Mouse (Mus musculus) CH12.LX (cell line): Measurements from ENCODE around the gene Rps6kb2. TPM values are rescaled to one million over a fixed set of nuclear protein-coding genes. Genes with fewer than 3 reads are reported as not detected.
"Not testable (repeated sequence)": the region's sequence is repeated elsewhere in the genome, so short reads cannot be mapped to it uniquely, and the experiment has no call there.

Source experiments
- DNase-seq: peaks from one replicate; pipeline ENCODE4 v3.0.0-alpha.2; 2013; ENCODE audit errors: extremely low read depth
- H3K27ac ChIP-seq: 2 replicates; pipeline ENCODE4 v1.5.1; 2012; ENCODE audit warnings: low read depth, mild to moderate bottlenecking, control low read depth, moderate library complexity; ENCODE audit not compliant: insufficient read depth
- H3K27me3 ChIP-seq: replicated peaks from 2 replicates; pipeline ENCODE3; 2012; ENCODE audit warnings: inconsistent platforms
- H3K36me3 ChIP-seq, 2 experiments: replicated peaks in 1 of 2; 2 replicates each; pipeline versions ENCODE3 to v1.6.1; 2012; ENCODE audit warnings: inconsistent platforms in 1 of 2, low read length in 1 of 2, mild to moderate bottlenecking in 1 of 2, mixed read lengths in 1 of 2, moderate library complexity in 1 of 2; ENCODE audit not compliant: control insufficient read depth in 1 of 2, insufficient read depth in 1 of 2
- H3K4me1 ChIP-seq, 2 experiments: 2 replicates each; pipeline ENCODE4 v1.6.1; 2012; ENCODE audit warnings: inconsistent platforms in 1 of 2, moderate library complexity in 1 of 2; ENCODE audit not compliant: insufficient read depth in 2 of 2, control insufficient read depth in 1 of 2
- H3K4me2 ChIP-seq: 2 replicates; pipeline ENCODE4 v1.6.1; 2012; ENCODE audit warnings: low read depth, mild to moderate bottlenecking, control low read depth; ENCODE audit not compliant: poor library complexity, insufficient read depth, severe bottlenecking
- H3K4me3 ChIP-seq, 3 experiments: fragments of 150-350 bp in 1 of 3; sonication (generic) in 1 of 3; replicated peaks in 1 of 3; 2 replicates each; pipeline versions ENCODE3 to v1.5.1; 2011 to 2012; ENCODE audit warnings: low read depth in 2 of 3, low read length in 2 of 3, mild to moderate bottlenecking in 2 of 3, moderate library complexity in 2 of 3, control low read depth in 1 of 3, improper control_type of control experiment in 1 of 3, inconsistent platforms in 1 of 3, mixed read lengths in 1 of 3; ENCODE audit not compliant: poor library complexity in 1 of 3
- H3K79me2 ChIP-seq: replicated peaks from 2 replicates; pipeline ENCODE4 v1.6.1; 2012; ENCODE audit warnings: mild to moderate bottlenecking, moderate library complexity; ENCODE audit not compliant: control insufficient read depth, poor library complexity, insufficient read depth, severe bottlenecking; ENCODE audit errors: extremely low read depth
- H3K9ac ChIP-seq: 2 replicates; pipeline ENCODE4 v1.6.1; 2012; ENCODE audit warnings: low read depth, mild to moderate bottlenecking, control low read depth, moderate library complexity; ENCODE audit not compliant: insufficient read depth
- H3K9me3 ChIP-seq: replicated peaks from 2 replicates; pipeline ENCODE3; 2012; ENCODE audit warnings: low read length, inconsistent platforms, mixed read lengths
- CTCF ChIP-seq, 2 experiments: IDR thresholded peaks in 1 of 2; conservative IDR thresholded peaks in 1 of 2; 2 replicates each; pipeline ENCODE4 v1.5.1; 2011 to 2012; ENCODE audit warnings: low read depth in 2 of 2, low read length in 2 of 2, improper control_type of control experiment in 1 of 2, inconsistent platforms in 1 of 2, mild to moderate bottlenecking in 1 of 2, moderate library complexity in 1 of 2
- EP300 ChIP-seq: IDR thresholded peaks from 2 replicates; pipeline ENCODE4 v1.6.1; 2011; ENCODE audit warnings: low read length, improper control_type of control experiment
- MAFK ChIP-seq: IDR thresholded peaks from 2 replicates; pipeline ENCODE4 v1.6.1; 2011; ENCODE audit warnings: low read length, improper control_type of control experiment; ENCODE audit not compliant: insufficient replicate concordance
- RAD21 ChIP-seq: IDR thresholded peaks from 2 replicates; pipeline ENCODE4 v1.6.1; 2011; ENCODE audit warnings: low read depth, mild to moderate bottlenecking, low read length, improper control_type of control experiment, moderate library complexity
- RCOR1 ChIP-seq: conservative IDR thresholded peaks from 2 replicates; pipeline ENCODE4 v1.6.1; 2012; ENCODE audit warnings: low read depth, mild to moderate bottlenecking, inconsistent platforms, low read length, improper control_type of control experiment
- SIN3A ChIP-seq: IDR thresholded peaks from 2 replicates; pipeline ENCODE4 v1.6.1; 2012; ENCODE audit warnings: low read length, improper control_type of control experiment, inconsistent platforms
- SMC3 ChIP-seq: IDR thresholded peaks from 2 replicates; pipeline ENCODE4 v1.6.1; 2011; ENCODE audit warnings: low read depth, low read length, improper control_type of control experiment
- TCF12 ChIP-seq: IDR thresholded peaks from 2 replicates; pipeline ENCODE4 v1.6.1; 2014; ENCODE audit warnings: low read depth, mild to moderate bottlenecking, inconsistent platforms, low read length, improper control_type of control experiment
- ZKSCAN1 ChIP-seq: IDR thresholded peaks from 2 replicates; pipeline ENCODE4 v1.6.1; 2012; ENCODE audit warnings: low read depth, inconsistent platforms, low read length, improper control_type of control experiment, borderline replicate concordance
- ZMIZ1 ChIP-seq: IDR thresholded peaks from 2 replicates; pipeline ENCODE4 v1.6.1; 2012; ENCODE audit warnings: low read depth, mild to moderate bottlenecking, inconsistent platforms, low read length, improper control_type of control experiment
- dilution Hi-C: fragments of 300-500 bp; cut with MboI; formaldehyde crosslinking; loops from 2 replicates; pipeline ENCODE4 v1.14.3; 2020; ENCODE audit warnings: low sequenced_read_pairs; ENCODE audit not compliant: extremely low pct_unique_long_range_greater_than_20kb, extremely low pct_ligation_motif_present
- in situ Hi-C: fragments of 300-500 bp; cut with MboI; formaldehyde crosslinking; loops from 3 replicates; pipeline ENCODE4 v1.14.3; 2019; ENCODE audit warnings: low sequenced_read_pairs, low pct_ligation_motif_present, low pct_unique_long_range_greater_than_20kb, mixed read lengths
- polyA plus RNA-seq: library from polyadenylated mRNA; unstranded; fragments of >175 nt; gene quantifications from 2 replicates; pipeline ENCODE4 v1.2.1, GENCODE M21; 2012; ENCODE audit warnings: low read depth; ENCODE audit not compliant: insufficient read length
- total RNA-seq, 2 experiments: library from RNA; depleted of rRNA; stranded (reverse); fragments of 300-350 nt in 1 of 2; fragments of >200 nt in 1 of 2; gene quantifications; 2 replicates each; pipeline ENCODE4 v1.2.3; 2012 to 2014

Rps6kb2 gene
- total and polyA plus RNA-seq, 3 experiments: 9.7 to 26.6 (median 20.7) TPM

- TF ChIP-seq TCF12: peak; percentile 70; the same call in 1 of the 2 replicates
Observed at GRCm38 (mm10) chr19:4125741-4126696, 37.1 kb downstream of the Rps6kb2 start, which contains the start of gene Aip (continued).

GRCm38 (mm10) chr19:4125268-4125667, 37.9 kb downstream of the Rps6kb2 start:
- peak overlapping the region; percentile 34 for H3K27ac ChIP-seq
- H3K4me1 ChIP-seq: peaks cover 17 to 67% of the 10 kb centered on the region in 2 experiments
- dilution Hi-C loops: not testable (repeated sequence)

GRCm38 (mm10) chr19:4124432-4124831, 38.7 kb downstream of the Rps6kb2 start:
- no peak overlapping the region for H3K4me2 ChIP-seq
- H3K27ac ChIP-seq: peak overlapping the region; percentile 4; the same call in 1 of the 2 replicates
- no peaks in the 10 kb centered on the region for H3K27me3 ChIP-seq
- in situ Hi-C loops (no loop called here), dilution Hi-C loops (no loop called here)
- H3K9me3 ChIP-seq: no peaks in the 10 kb centered on the region
- H3K4me1 ChIP-seq: peaks cover 19 to 68% of the 10 kb centered on the region in 2 experiments
- no peak overlapping the region for H3K4me3 ChIP-seq
- H3K36me3 ChIP-seq: peaks cover 12 to 23% of the 10 kb centered on the region in 2 experiments
- peaks cover 26% of the 10 kb centered on the region for H3K79me2 ChIP-seq
- DNase-seq: no peak
- TF ChIP-seq ZKSCAN1 (no peak), MAFK (no peak)
- H3K9ac ChIP-seq: no peak overlapping the region

More at GRCm38 (mm10) chr19:4125268-4125667, 37.9 kb downstream of the Rps6kb2 start:
- peak overlapping the region; percentile 72 for H3K4me2 ChIP-seq
- H3K79me2 ChIP-seq: peaks cover 24% of the 10 kb centered on the region
- peaks cover 14 to 27% of the 10 kb centered on the region in 2 experiments for H3K36me3 ChIP-seq
- H3K9me3 ChIP-seq, DNase-seq, H3K27me3 ChIP-seq: not testable (repeated sequence)
- in situ Hi-C loops: loop anchor here (5.0 kb wide), 1 partner anchor 77 kb away; the partner anchor contains the start of gene Rad9a
- peak overlapping the region in 2 of 3 experiments; percentile 41 to 58 for H3K4me3 ChIP-seq
- peak overlapping the region; percentile 46; the same call in 1 of the 2 replicates for H3K9ac ChIP-seq

- Histone ChIP-seq H3K9ac (0 out of 2 replicates have a peak overlapping the region, but pooled peaks have one; percentile 2), H3K27ac (peak overlapping the region; percentile 66)
- dilution Hi-C loops: no loop called here
- TF ChIP-seq RCOR1: no peak
- peak; percentile 98 for TF ChIP-seq MAFK
- TF ChIP-seq RAD21: peak; percentile 53
- peak; percentile 45 for TF ChIP-seq SMC3
- TF ChIP-seq ZMIZ1: no peak
- TF ChIP-seq CTCF (conservative IDR thresholded peaks at IDR 0.05 in 1 of 2, IDR thresholded peaks at IDR 0.05 in 1 of 2; ENCODE audit: low read depth in 2 of 2, low read length in 2 of 2): peak in 1 of 2 experiments; percentile 55; a peak in 2 of 4 replicates
- TF ChIP-seq SIN3A: peak; percentile 22; the same call in 1 of the 2 replicates
- peak; percentile 33; the same call in 1 of the 2 replicates for TF ChIP-seq EP300
- TF ChIP-seq, all 38 proteins: peak for 6
- H3K4me2 ChIP-seq: peak overlapping the region; percentile 23; the same call in 1 of the 2 replicates
- no peak overlapping the region for H3K4me3 ChIP-seq
- H3K36me3 ChIP-seq: peaks cover 7 to 22% of the 10 kb centered on the region in 2 experiments
- no peaks in the 10 kb centered on the region for H3K9me3 ChIP-seq
- peaks cover 19% of the 10 kb centered on the region for H3K79me2 ChIP-seq
- DNase-seq: no peak
- no peaks in the 10 kb centered on the region for H3K27me3 ChIP-seq
- peaks cover 19 to 64% of the 10 kb centered on the region in 2 experiments for H3K4me1 ChIP-seq
- in situ Hi-C loops: no loop called here
Observed at GRCm38 (mm10) chr19:4122411-4123370, 40.5 kb downstream of the Rps6kb2 start.

- H3K9me3 ChIP-seq, H3K4me2 ChIP-seq, DNase-seq, H3K27ac ChIP-seq, H3K27me3 ChIP-seq, dilution Hi-C loops, H3K9ac ChIP-seq, H3K4me3 ChIP-seq, in situ Hi-C loops: not testable (repeated sequence)
- H3K36me3 ChIP-seq: peaks cover 13 to 26% of the 10 kb centered on the region in 2 experiments
- H3K79me2 ChIP-seq: peaks cover 12% of the 10 kb centered on the region
- peaks cover 17 to 63% of the 10 kb centered on the region in 2 experiments for H3K4me1 ChIP-seq
Observed at GRCm38 (mm10) chr19:4121896-4122295, 41.3 kb downstream of the Rps6kb2 start.
